Mouse (Mus musculus) testis, adult 2 months (tissue): ENCODE measurements around the gene Stat2.

ENCODE experiments used
- CTCF ChIP-seq: fragments of 200-500 bp; IDR thresholded peaks from 2 replicates; pipeline ENCODE4 v1.5.1; 2012; ENCODE audit warnings: low read depth, mild to moderate bottlenecking, inconsistent platforms, low read length, moderate library complexity; ENCODE audit not compliant: control insufficient read depth, insufficient read depth, insufficient replicate concordance
- POLR2A ChIP-seq: fragments of 200-500 bp; IDR thresholded peaks from 2 replicates; pipeline ENCODE4 v1.6.1; 2012; ENCODE audit warnings: low read depth, mild to moderate bottlenecking, inconsistent platforms, low read length, moderate library complexity; ENCODE audit not compliant: control insufficient read depth

DNA sequence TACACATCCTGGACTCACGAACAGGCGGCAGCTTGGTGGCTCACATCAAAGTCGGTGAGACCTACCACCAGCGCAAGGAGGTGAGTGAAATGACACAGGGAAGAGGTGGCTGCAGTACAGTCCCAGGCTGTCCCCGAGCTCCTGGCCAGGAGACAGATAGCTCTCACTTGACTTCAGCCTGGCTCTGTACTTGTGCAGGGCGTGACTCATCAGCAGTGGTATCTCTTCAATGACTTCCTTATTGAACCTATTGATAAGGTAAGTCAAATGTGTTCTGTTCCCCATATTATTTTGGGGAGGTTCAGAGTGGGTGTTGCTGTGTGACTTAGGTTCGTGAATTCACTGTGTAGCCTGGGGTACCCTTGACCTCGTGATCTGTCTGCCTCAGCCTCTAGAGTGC is 45.2 kb downstream of the Stat2 start:
- TF ChIP-seq POLR2A (no peak), CTCF (no peak)
